Mouse (Mus musculus) neural tube, embryonic 15.5 days (tissue): Measurements from ENCODE around the gene Kcnip4. TPM values are rescaled to one million over a fixed set of nuclear protein-coding genes. Genes with fewer than 3 reads are reported as not detected.

Source experiments
- ATAC-seq: fragments of 200-750 bp; cut with Nextera tagmentation; 2 replicates; pipeline ENCODE4 v1.8.0; 2017; ENCODE audit warnings: mild to moderate bottlenecking, moderate TSS enrichment, moderate library complexity; ENCODE audit not compliant: low FRiP score
- H3K27ac ChIP-seq: fragments of 300-500 bp; sonication (generic); replicated peaks from 2 replicates; pipeline ENCODE4 v1.5.1; 2015; ENCODE audit warnings: mild to moderate bottlenecking, inconsistent platforms
- H3K27me3 ChIP-seq: fragments of 300-500 bp; sonication (generic); replicated peaks from 2 replicates; pipeline ENCODE4 v1.6.1; 2015; ENCODE audit warnings: inconsistent platforms
- H3K36me3 ChIP-seq: fragments of 300-500 bp; sonication (generic); 2 replicates; pipeline ENCODE4 v1.6.1; 2015; ENCODE audit warnings: inconsistent platforms
- H3K4me1 ChIP-seq: fragments of 300-500 bp; sonication (generic); 2 replicates; pipeline ENCODE4 v1.6.1; 2015; ENCODE audit warnings: inconsistent platforms
- H3K4me2 ChIP-seq: fragments of 300-500 bp; sonication (generic); 2 replicates; pipeline ENCODE4 v1.6.1; 2015; ENCODE audit warnings: inconsistent platforms, mild to moderate bottlenecking, moderate library complexity
- H3K4me3 ChIP-seq: fragments of 300-500 bp; sonication (generic); replicated peaks from 2 replicates; pipeline ENCODE4 v1.5.1; 2015; ENCODE audit warnings: mild to moderate bottlenecking, inconsistent platforms
- H3K9ac ChIP-seq: fragments of 300-500 bp; sonication (generic); replicated peaks from 2 replicates; pipeline ENCODE4 v1.6.1; 2015; ENCODE audit warnings: mild to moderate bottlenecking, inconsistent platforms
- H3K9me3 ChIP-seq: fragments of 300-500 bp; sonication (generic); replicated peaks from 2 replicates; pipeline ENCODE4 v1.6.1; 2016; ENCODE audit warnings: inconsistent platforms
- WGBS: fragments of 180-500 bp; shearing (Covaris S2); methylation state at CpG from one replicate; pipeline ENCODE4 v1.1.7; 2015; ENCODE audit warnings: mixed read lengths; 5-methylcytosine and 5-hydroxymethylcytosine counted together
- polyA plus RNA-seq: library from polyadenylated mRNA; unstranded; fragments of >200 nt; fragmentation: Nextera tagmentation; extraction: Ambion mirVana; gene quantifications from 2 replicates; pipeline ENCODE4 v1.2.1, GENCODE M21; 2015

The Kcnip4 gene
- polyA plus RNA-seq, 1 experiment from 2014 or later: 17.0 TPM

- ATAC-seq: peak; percentile 85
- no peaks in the 10 kb centered on the region for H3K27me3 ChIP-seq
- H3K4me1 ChIP-seq: no peaks in the 10 kb centered on the region; the same call in 1 of the 2 replicates
- H3K4me2 ChIP-seq: no peak overlapping the region
- H3K4me3 ChIP-seq: no peak overlapping the region
- H3K9ac ChIP-seq: no peak overlapping the region
- H3K27ac ChIP-seq: no peak overlapping the region
- H3K36me3 ChIP-seq: no peaks in the 10 kb centered on the region
- no peaks in the 10 kb centered on the region for H3K9me3 ChIP-seq
- WGBS: 34% methylated on average over 4 of the region's 4 CpGs
Measured at GRCm38 (mm10) chr5:49350126-49350909, 174.4 kb downstream of the Kcnip4 start.

- Histone ChIP-seq H3K4me3 (no peak overlapping the region), H3K9me3 (no peaks in the 10 kb centered on the region), H3K27ac (no peak overlapping the region), H3K27me3 (no peaks in the 10 kb centered on the region), H3K9ac (no peak overlapping the region), H3K4me1 (no peaks in the 10 kb centered on the region; the same call in 1 of the 2 replicates), H3K36me3 (no peaks in the 10 kb centered on the region), H3K4me2 (no peak overlapping the region)
- 77% methylated on average over 5 of the region's 5 CpGs for WGBS
- no peak for ATAC-seq
Measured at GRCm38 (mm10) chr5:49349541-49349940, 175.2 kb downstream of the Kcnip4 start.

DNA sequence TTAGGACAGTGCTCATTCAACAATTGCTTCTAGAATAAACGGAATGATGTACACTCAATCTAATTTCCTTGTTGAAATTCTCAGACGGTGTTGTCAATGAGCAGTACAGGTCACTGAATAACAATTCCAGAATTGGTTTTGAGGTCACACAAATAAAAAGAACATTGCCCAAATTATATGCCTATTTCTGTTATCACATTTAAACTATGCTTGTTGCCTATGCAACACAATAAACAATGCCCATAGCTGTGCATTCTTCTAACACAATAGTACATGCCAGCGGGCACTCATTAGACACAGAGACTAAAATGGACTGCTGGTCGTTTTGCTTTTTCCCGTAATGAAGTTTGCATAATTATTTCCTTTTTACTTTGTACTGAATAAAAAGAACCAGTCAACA lies 176.2 kb downstream of the Kcnip4 start:
- Histone ChIP-seq H3K9me3 (no peaks in the 10 kb centered on the region), H3K4me3 (no peak overlapping the region), H3K27me3 (no peaks in the 10 kb centered on the region), H3K9ac (no peak overlapping the region), H3K27ac (no peak overlapping the region), H3K4me1 (no peaks in the 10 kb centered on the region; the same call in 1 of the 2 replicates), H3K4me2 (no peak overlapping the region), H3K36me3 (no peaks in the 10 kb centered on the region)
- no peak for ATAC-seq
- 55% methylated on average over 5 of the region's 5 CpGs for WGBS

DNA sequence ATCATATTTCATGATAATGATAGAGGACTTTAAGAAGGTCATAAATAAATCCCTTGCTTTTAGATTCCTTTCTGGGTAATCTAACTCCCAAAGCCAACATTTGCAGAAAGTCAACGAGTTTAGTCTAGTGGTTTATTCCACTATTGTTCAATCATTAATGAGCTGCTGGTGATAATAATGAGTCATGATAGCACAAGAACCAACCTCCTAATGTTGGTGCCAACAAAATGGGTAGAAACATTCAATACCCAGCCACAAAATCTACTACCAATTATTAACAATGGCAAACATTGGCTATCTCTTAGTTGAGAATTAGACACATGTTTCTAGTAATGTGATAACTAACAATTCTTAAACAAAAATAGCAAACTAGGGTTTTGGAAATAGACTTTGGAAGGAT lies 180.1 kb downstream of the Kcnip4 start:
- WGBS: 82% methylated on average over 1 of the region's 1 CpGs
- Histone ChIP-seq H3K4me3 (no peak overlapping the region), H3K4me2 (no peak overlapping the region), H3K27ac (no peak overlapping the region), H3K9me3 (no peaks in the 10 kb centered on the region), H3K9ac (no peak overlapping the region), H3K36me3 (no peaks in the 10 kb centered on the region), H3K27me3 (no peaks in the 10 kb centered on the region), H3K4me1 (no peaks in the 10 kb centered on the region)
- ATAC-seq: no peak

GRCm38 (mm10) chr5:49337164-49337563 lies 187.5 kb downstream of the Kcnip4 start:
- H3K27ac ChIP-seq: 0 out of 2 replicates have a peak overlapping the region, but pooled peaks have one; percentile 13
- no peak overlapping the region for H3K4me2 ChIP-seq

DNA sequence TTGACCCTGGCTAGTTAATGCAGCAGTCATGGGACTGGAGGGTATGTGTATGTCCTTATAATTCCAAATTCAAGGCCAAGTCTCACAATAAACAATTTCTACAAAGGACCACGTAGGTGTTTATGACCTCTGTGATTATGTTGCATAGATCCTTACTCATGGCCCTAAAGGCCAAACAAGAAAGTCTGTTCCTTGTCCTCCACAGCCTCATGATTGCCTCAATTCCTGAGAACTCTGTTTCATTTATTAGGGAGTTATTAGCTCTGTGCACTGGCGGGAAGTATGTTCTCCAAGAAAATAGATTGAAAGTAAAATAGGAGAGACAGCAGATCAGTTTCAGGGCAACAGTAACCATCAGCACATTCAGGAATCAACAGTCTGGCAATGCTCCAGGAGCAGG lies 191.6 kb downstream of the Kcnip4 start:
- no peak overlapping the region for H3K4me2 ChIP-seq
- H3K9me3 ChIP-seq: no peaks in the 10 kb centered on the region
- H3K27ac ChIP-seq: no peak overlapping the region
- no peaks in the 10 kb centered on the region for H3K36me3 ChIP-seq
- peaks cover 9% of the 10 kb centered on the region for H3K4me1 ChIP-seq
- ATAC-seq: no peak
- H3K27me3 ChIP-seq: no peaks in the 10 kb centered on the region
- no peak overlapping the region for H3K4me3 ChIP-seq
- no peak overlapping the region for H3K9ac ChIP-seq
- WGBS: 81% methylated on average over 2 of the region's 2 CpGs

More at GRCm38 (mm10) chr5:49337164-49337563, 187.5 kb downstream of the Kcnip4 start:
- H3K4me1 ChIP-seq: peaks cover 9% of the 10 kb centered on the region
- H3K4me3 ChIP-seq: no peak overlapping the region
- H3K9me3 ChIP-seq: no peaks in the 10 kb centered on the region
- H3K36me3 ChIP-seq: no peaks in the 10 kb centered on the region
- no peaks in the 10 kb centered on the region for H3K27me3 ChIP-seq
- no peak for ATAC-seq
- WGBS: 59% methylated on average over 2 of the region's 2 CpGs
- H3K9ac ChIP-seq: no peak overlapping the region

GRCm38 (mm10) chr5:49329023-49329422 lies 195.7 kb downstream of the Kcnip4 start:
- no peak overlapping the region for H3K4me2 ChIP-seq
- no peak overlapping the region for H3K4me3 ChIP-seq

DNA sequence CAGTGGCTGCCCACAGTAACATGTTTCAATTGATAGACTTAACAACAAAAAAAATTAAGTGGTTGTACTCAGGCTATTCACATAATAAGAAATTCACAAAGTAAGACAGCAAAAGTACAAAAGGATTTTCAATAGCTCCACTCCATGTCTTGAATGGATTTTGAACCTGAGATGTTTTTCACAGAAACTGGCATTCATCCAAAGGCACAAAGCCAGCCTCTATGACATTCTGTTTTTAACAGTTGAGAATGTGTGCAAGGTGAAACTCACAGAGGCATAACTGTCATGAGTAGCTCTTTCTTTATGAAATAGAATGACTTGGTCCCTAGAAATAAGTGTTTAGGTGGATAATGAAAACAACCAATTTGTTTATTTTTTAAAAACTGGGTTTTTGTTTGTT lies 206.0 kb downstream of the Kcnip4 start:
- Histone ChIP-seq H3K27ac (no peak overlapping the region), H3K9me3 (no peaks in the 10 kb centered on the region), H3K4me2 (no peak overlapping the region), H3K27me3 (no peaks in the 10 kb centered on the region), H3K36me3 (no peaks in the 10 kb centered on the region), H3K4me3 (no peak overlapping the region), H3K9ac (no peak overlapping the region), H3K4me1 (no peaks in the 10 kb centered on the region)
- no peak for ATAC-seq

More at GRCm38 (mm10) chr5:49329023-49329422, 195.7 kb downstream of the Kcnip4 start:
- H3K27me3 ChIP-seq: no peaks in the 10 kb centered on the region
- no peak overlapping the region for H3K27ac ChIP-seq
- no peaks in the 10 kb centered on the region for H3K9me3 ChIP-seq
- no peaks in the 10 kb centered on the region for H3K36me3 ChIP-seq
- ATAC-seq: no peak
- 100% methylated on average over 1 of the region's 1 CpGs for WGBS
- no peaks in the 10 kb centered on the region for H3K4me1 ChIP-seq
- no peak overlapping the region for H3K9ac ChIP-seq

DNA sequence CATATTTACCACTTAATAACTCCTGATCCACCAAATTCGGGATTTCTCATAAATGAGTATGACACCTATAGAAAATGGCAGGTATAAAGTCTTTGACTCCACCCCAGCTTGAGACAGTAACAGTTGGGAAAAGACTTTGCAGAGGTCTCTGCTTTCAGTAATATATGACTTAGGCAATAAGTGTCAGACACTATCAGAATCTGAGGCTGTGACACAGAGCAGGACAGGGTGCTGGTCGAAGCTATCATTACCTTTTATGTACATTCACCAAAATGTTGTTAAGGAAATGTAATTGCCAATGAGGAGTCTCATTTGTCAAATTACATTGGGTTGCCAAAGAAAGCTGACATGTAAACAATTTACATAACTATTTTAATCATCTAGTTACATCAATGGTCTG lies 206.8 kb downstream of the Kcnip4 start:
- ATAC-seq: no peak
- Histone ChIP-seq H3K4me3 (no peak overlapping the region), H3K27me3 (no peaks in the 10 kb centered on the region), H3K9me3 (no peaks in the 10 kb centered on the region), H3K36me3 (no peaks in the 10 kb centered on the region), H3K4me2 (no peak overlapping the region), H3K27ac (no peak overlapping the region), H3K9ac (no peak overlapping the region), H3K4me1 (no peaks in the 10 kb centered on the region)
- WGBS: 83% methylated on average over 2 of the region's 2 CpGs

- no peak for ATAC-seq
- H3K27me3 ChIP-seq: no peaks in the 10 kb centered on the region
- WGBS: 50% methylated on average over 1 of the region's 1 CpGs
- no peak overlapping the region for H3K27ac ChIP-seq
- H3K9me3 ChIP-seq: no peaks in the 10 kb centered on the region
- no peak overlapping the region for H3K4me2 ChIP-seq
- H3K4me3 ChIP-seq: no peak overlapping the region
- H3K36me3 ChIP-seq: no peaks in the 10 kb centered on the region
- H3K4me1 ChIP-seq: no peaks in the 10 kb centered on the region
- H3K9ac ChIP-seq: no peak overlapping the region
Measured at GRCm38 (mm10) chr5:49306796-49307195, 217.9 kb downstream of the Kcnip4 start.

- no peaks in the 10 kb centered on the region for H3K36me3 ChIP-seq
- no peak overlapping the region for H3K4me2 ChIP-seq
- H3K27me3 ChIP-seq: no peaks in the 10 kb centered on the region
- no peaks in the 10 kb centered on the region for H3K4me1 ChIP-seq
- H3K27ac ChIP-seq: no peak overlapping the region
- ATAC-seq: no peak
- H3K4me3 ChIP-seq: no peak overlapping the region
- 85% methylated on average over 2 of the region's 2 CpGs for whole genome bisulfite sequencing
- H3K9ac ChIP-seq: no peak overlapping the region
- H3K9me3 ChIP-seq: no peaks in the 10 kb centered on the region
Measured at GRCm38 (mm10) chr5:49305321-49305720, 219.4 kb downstream of the Kcnip4 start.

- Histone ChIP-seq H3K27ac (no peak overlapping the region), H3K4me3 (no peak overlapping the region), H3K27me3 (no peaks in the 10 kb centered on the region), H3K4me2 (no peak overlapping the region), H3K36me3 (no peaks in the 10 kb centered on the region), H3K9me3 (no peaks in the 10 kb centered on the region), H3K4me1 (no peaks in the 10 kb centered on the region), H3K9ac (no peak overlapping the region)
- no peak for ATAC-seq
- 60% methylated on average over 4 of the region's 4 CpGs for WGBS
Measured at GRCm38 (mm10) chr5:49298654-49299053, 226.1 kb downstream of the Kcnip4 start.
